Mouse (Mus musculus): Measurements from ENCODE around the gene Ppp2r5e. TPM values are rescaled to one million over a fixed set of nuclear protein-coding genes. Genes with fewer than 3 reads are reported as not detected.

Gene Ppp2r5e
- total RNA-seq, 4 experiments from 2014 or later: 28.5 to 32.0 (median 31.3) TPM

DNA sequence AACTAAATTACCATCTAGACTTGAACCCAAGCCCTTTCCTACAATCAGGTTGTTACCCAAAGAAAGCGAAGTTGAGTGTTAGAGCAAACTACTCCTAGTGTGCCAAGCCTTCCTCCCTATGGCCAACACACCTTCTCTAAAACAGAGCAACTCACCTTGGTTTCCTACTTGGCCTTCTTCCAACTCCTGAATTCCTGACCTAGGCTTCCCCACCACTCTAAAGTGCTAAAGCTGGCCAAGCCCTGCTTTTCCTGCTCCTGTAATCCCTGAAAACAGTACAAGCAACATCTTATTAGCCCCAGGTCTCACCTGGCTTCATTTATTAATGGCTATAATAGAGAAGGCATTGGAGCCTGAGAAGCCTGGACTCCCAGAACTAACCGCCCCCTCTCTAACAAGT is 17.0 kb downstream of the Ppp2r5e start:
- no peak for DNase-seq (ENCODE audit: low spot score)

GRCm38 (mm10) chr12:75577255-75577654 is 18.8 kb downstream of the Ppp2r5e start:
- DNase-seq (ENCODE audit: low spot score): no peak

DNA sequence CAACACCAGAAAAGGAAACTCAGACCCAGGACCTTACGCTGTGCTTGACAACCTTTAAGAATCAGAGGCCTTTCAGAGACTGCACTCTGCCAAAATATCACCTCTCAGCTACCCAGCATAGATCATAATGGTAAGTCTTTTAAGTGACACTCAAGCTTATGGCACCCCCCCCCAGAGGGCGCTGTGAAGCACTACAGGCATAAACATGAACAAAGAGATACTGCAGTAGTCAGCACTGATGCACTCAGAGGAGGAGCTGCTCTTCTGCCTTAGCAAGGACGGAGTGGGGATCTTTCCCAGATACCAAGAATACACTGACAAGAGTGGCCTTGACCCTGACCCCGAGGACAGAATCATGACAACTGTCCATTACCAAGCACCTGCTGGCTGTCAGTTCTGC is 23.8 kb downstream of the Ppp2r5e start:
- DNase-seq (ENCODE audit: low spot score): no peak

- no peak for DNase-seq (ENCODE audit: low spot score)
These were observed 25.9 kb downstream of the Ppp2r5e start for GRCm38 (mm10) chr12:75570138-75570537.

DNA sequence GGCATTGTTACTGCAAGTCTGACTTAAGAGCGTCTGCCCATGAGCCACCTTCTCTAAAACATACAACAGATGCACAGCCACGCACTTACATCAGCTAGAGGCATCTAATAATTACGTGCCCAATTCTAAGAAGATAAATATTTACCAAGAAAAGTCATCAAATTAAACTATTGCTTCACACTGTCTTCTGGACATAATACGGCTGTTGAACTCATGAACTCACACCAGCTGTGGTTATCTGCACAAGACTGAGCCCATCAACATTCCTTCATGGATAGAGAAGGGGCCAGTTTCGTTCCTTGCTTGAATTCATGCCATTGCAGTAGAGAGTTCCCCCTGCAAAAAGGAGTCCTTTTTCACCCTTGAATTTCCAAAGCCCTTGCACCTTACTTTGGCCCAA is 28.3 kb downstream of the Ppp2r5e start:
- no peak for DNase-seq (ENCODE audit: low spot score)

DNA sequence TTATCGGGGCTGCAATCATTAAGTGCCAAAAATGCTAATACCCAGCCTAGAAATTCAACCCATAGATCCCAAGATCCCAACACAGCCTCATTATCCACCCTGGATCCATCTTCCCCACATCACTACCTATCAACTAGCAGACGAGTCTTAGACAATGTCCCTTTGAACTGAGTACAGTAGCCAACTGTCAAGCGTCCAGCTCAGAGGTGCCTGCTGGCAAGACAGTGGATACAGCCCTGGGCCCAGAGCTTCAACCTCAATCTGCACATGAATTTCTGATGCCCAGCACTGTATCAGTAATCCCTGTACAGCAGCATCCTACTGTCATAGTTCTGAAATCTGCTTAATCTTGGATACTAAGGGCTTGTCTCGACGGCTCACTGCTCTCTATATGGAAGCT is 30.3 kb downstream of the Ppp2r5e start:
- no peak for DNase-seq (ENCODE audit: low spot score)

GRCm38 (mm10) chr12:75564498-75564897 is 31.5 kb downstream of the Ppp2r5e start:
- DNase-seq (ENCODE audit: low spot score): no peak

DNA sequence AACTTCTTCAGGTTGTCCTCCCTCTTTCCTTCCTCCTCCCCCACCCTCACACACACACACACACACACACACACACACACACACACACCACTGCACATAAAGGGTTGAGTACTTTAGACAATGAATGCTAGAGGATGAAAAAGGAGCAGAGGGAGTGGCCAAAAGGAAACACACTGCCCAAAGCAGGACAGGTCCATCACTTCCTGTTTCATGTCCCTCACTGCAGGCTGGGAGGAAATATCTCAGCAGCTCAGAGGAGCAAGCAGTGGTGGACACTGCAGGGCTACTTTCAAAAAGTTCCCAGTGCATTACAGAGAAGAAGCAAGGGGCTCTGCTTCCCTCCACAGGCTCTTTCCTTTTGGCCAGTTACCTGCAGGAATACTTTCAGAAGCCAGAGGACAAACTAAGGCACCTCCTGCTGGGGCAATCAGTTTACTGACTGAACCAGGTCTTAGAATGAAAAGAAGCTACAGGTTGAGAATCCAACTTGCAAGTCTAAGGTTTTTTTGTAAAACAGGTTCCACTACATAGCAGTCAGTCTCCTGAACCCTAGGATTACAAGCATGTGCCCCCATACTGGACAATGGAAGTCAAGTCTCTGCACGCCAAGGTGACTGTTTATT is 32.9 kb downstream of the Ppp2r5e start:
- DNase-seq (ENCODE audit: low spot score): no peak

DNA sequence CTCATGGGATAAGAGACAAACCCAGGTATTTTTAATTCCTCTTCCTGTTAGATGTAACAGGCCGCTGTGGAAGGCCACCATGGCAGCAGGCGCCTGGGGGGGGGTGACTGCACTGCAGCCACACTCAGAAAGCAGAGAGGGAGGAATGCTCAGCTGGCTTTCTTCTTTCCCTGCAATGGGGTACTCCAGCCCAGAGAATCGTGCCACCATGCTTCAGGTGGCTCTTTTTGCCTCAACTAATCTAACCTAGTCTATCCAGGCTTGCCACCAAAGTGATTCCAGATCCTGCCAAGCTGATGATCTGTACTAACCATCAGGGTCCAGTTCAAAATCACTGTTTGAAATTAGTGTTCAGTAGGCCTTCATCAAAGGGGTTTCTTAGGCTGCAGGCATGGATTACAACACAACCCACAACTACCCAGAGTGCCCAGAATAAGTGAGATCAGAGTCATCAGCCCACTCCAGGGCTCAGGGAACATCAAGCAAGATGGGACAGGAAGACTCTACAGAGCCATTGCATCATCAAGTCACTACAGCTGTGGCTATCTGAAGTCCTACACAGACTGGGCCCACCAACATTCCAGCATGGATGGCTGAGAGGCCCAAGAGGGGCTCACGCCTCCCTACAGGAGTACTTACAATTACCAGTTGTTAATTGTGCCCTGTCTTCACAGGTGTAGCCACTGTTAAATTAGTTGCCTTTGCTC is 35.2 kb downstream of the Ppp2r5e start:
- no peak for DNase-seq (ENCODE audit: low spot score)

DNA sequence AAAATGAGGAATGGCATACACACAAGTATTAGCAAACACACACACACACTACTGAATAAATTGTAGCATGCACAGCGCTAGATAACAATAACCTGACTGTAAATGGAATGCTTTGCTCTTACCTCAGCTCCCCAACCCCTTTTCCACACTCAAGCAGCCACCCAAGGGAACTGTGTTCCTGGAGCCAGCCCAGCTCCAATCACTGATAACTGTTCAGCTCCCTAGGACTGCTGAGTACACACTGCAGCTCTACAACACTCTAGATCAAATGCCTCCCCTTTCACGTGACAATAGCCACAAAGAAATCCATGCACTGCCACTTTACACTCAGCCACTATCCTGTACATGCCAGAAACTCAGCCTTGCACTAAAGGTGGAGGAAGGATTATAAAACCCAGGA is 36.8 kb downstream of the Ppp2r5e start:
- DNase-seq (ENCODE audit: low spot score): peak; percentile 63

DNA sequence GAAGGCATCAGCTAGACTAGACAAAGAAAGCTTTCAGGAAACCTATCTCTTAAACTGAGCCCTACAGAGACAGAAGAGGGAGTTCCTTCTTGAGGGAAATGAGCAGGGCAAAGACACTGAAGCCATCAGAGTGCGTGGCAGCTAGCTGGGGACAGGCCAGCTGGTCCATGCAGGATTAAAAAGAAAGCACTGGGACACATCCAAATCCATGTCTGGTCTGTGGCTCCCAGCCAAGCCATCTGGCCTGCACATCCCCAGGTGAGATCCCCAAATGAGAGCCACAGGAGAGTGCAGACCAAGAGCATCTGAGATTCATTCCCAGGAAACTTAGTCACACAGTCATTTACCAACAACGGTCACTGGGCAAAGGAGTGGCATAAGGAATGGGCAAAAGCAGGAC is 38.2 kb downstream of the Ppp2r5e start:
- DNase-seq (ENCODE audit: low spot score): no peak

- no peak for DNase-seq (ENCODE audit: low spot score)
These were observed 41.0 kb downstream of the Ppp2r5e start for GRCm38 (mm10) chr12:75555032-75555431.

GRCm38 (mm10) chr12:75552296-75552695 is 43.7 kb downstream of the Ppp2r5e start:
- DNase-seq (ENCODE audit: low spot score): peak; percentile 60

DNA sequence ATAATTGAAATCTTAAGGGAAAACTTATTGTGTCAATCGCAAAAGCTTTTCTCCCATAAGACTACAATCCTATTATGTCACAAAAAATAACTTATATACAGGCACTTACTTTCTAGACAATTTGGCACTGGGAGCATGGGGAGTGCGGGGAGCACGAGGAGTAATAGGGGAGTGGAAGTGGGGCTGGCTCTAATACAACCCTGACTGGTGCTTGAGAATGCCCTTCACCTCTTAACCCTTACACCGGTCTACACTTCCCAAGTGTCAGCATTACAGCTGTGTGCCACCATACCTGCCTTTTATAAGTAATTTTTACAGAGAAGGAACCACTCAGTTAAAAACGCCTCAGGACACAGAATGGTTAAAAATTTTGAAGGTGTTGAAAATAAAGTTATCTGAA is 44.4 kb downstream of the Ppp2r5e start:
- DNase-seq (ENCODE audit: low spot score): no peak

DNA sequence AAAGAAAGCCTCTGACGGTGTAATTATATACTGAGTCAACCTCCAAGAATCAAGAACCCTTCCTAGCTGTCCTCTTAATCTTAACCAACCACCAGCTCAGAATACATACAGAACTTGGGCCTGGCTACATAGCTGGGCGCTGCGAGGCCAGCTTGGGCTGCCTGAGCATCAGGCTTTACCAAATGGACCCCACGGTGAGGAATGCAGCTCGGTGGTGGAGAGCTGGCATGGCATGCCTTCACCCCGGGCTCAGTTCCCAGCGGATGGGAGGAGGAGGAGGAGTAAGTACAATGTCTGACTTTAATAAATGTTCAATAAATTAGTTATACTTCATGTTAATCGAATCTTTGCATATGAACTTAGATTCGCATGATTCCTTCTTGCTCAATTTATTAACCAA is 47.0 kb downstream of the Ppp2r5e start:
- DNase-seq (ENCODE audit: low spot score): no peak

DNA sequence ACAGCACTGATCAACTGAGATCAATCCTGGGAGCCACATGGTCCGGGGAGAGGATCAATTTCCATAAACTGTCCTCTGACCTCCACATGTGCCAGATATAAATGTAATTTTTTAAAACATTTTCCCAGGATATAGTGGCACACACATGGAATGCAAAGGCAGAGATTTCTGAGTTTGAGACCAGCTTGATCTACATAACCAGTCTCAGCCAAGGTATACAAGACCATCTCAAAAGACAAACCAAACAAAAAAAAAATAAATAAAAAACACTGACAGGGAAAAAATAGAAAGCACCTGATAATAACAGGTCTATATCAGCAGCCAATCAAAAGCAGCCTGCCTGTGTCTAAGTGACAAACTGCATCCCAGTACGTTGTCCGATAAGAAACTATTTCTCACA is 48.9 kb downstream of the Ppp2r5e start:
- no peak for DNase-seq (ENCODE audit: low spot score)

DNA sequence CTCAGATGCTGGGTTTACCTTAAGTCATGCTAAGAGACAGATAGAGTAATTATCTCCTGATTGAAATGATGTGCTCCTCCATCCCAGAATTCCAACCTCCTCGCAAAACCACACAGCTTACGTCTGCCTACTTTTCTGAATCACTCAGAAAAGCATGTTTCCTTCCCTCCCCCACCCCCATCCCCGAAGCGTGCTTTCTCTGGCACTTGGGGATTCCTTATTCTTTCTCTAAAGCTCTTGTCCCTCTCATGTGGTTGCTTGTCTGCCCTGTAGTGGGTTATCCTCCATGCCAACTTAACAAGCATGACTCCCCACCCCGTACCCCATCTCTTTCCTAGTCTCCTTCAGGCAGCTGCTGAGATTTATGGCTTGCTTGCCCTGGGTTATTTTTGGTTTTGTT is 49.8 kb downstream of the Ppp2r5e start:
- no peak for DNase-seq (ENCODE audit: low spot score)

GRCm38 (mm10) chr12:75545431-75545925 is 50.6 kb downstream of the Ppp2r5e start:
- no peak for DNase-seq (ENCODE audit: low spot score)

- no peak for DNase-seq (ENCODE audit: low spot score)
These were observed 51.4 kb downstream of the Ppp2r5e start for GRCm38 (mm10) chr12:75544666-75545065.

- DNase-seq (ENCODE audit: low spot score): no peak
These were observed 51.8 kb downstream of the Ppp2r5e start for GRCm38 (mm10) chr12:75544259-75544658.

DNA sequence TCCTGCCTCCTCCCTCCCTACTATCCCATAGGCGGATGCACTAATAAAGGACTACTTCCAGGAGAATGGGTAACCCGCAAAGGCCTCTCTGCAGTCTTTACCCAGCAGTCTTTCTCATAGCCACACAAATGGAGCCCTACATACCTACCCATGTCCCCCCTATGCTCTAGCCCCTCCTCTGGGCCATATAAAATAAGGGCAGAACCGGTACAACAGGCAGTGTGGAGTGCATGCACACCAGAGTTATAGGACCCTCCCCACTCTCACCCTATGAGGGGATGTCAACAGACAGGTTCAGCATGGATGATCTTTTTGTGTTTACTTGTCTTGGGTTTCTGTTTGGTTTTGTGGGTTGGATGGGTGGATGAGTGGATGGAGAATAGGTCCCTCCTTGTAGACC is 52.7 kb downstream of the Ppp2r5e start:
- no peak for DNase-seq (ENCODE audit: low spot score)

DNA sequence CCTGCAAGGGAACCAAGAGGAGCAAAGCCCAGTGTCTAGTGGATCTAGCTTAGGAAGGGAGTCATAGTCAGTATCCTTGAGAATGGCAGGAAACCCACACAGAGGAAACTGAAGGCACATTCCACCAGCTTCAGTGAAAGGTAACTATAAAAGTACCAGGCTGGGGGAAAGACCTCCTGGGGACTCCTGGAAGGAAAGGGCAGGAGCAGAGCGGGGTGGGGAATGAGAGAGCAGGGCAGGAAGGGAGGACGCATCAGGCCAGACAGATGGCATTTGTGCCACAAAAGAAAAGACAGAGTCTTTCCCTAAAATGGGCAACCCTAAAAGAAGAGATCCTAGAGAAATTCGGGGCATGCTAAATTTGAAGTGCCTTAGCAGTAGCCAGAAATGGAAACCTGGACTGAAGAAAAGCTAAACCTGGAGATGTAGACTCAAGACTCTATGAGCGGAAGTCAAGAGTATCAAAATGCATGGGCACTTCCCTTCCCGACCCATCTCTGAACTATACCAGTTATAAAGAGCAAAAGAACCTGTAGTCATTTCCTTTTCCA is 55.3 kb downstream of the Ppp2r5e start:
- no peak for DNase-seq (ENCODE audit: low spot score)

DNA sequence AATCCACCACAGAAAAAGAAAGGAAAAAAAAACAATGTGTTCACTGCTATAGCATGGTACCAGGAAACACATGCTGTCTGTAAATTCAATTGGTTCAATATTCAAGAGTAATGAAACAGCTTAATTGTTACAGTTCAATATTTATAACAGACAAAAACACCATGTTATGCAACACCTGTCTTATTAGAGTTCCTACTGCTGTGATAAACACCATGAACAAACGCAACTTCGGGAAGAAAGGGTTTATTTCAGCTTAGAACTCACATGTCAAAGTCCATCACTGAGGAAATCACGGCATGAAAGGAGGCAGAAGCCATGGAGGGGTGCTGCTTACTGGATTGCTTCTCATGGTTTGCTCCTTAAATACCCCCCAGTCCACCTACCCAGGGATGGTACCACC is 56.8 kb downstream of the Ppp2r5e start:
- DNase-seq (ENCODE audit: low spot score): no peak
